In genomic region chr17:29091348-29091944, GRCm38 (mm10) we compare ENCODE assay signal across 23 mouse cellular contexts. TPM values are rescaled to one million over a fixed set of nuclear protein-coding genes. Genes with fewer than 3 reads are reported as not detected.
DNase-seq lines count a peak whose midpoint lies in the region; ATAC-seq and TF ChIP-seq lines count a peak whose summit lies in the region.
"Had no signal": no experiment of that assay in that cellular context is flagged by ENCODE, and none has a peak within 500 bp of the region (broad histone marks: within the 10 kb centered on the region; RNA-seq: fewer than 3 reads in every experiment).

No protein-coding gene starts in this region.

- no peak for ATAC-seq in stomach, embryonic 15.5 days (ENCODE audit: insufficient read depth, low FRiP score, low read depth)
- no peak for ATAC-seq in stomach, postnatal 0 days (ENCODE audit: low FRiP score, low TSS enrichment)
- ATAC-seq in liver, postnatal 0 days: no peak
- ATAC-seq: forebrain, postnatal 0 days; midbrain, embryonic 15.5 days had no signal

- no peak overlapping the region for H3K4me3 ChIP-seq in stomach, embryonic 15.5 days (replicated peaks)
- H3K4me3 ChIP-seq in stomach, postnatal 0 days (ENCODE audit: low read depth, low read length): no peak overlapping the region
- peak overlapping the region; percentile 46 for H3K4me3 ChIP-seq in ES-Bruce4 (ENCODE audit: low read depth, low read length)
- no peak overlapping the region for H3K4me3 ChIP-seq in liver, postnatal 0 days (ENCODE audit: low read depth, low read length)
- H3K4me3 ChIP-seq: embryonic facial prominence, embryonic 15.5 days; forebrain, embryonic 10.5 days; heart, embryonic 12.5 days; hindbrain, embryonic 15.5 days; liver, embryonic 15.5 days; midbrain, embryonic 15.5 days; neural tube, embryonic 15.5 days had no signal

- 30% methylated on average over 6 of the region's 6 CpGs for WGBS in stomach, embryonic 15.5 days
- WGBS in stomach, postnatal 0 days: 32% methylated on average over 6 of the region's 6 CpGs
- 52% methylated on average over 6 of the region's 6 CpGs for WGBS in liver, postnatal 0 days (ENCODE audit: insufficient replicate concordance)

- TF ChIP-seq POLR2A in ES-Bruce4 (IDR thresholded peaks at IDR 0.05; ENCODE audit: insufficient read depth, low read length): no peak

- H3K27me3 ChIP-seq in stomach, embryonic 15.5 days (replicated peaks): peaks cover 8% of the 10 kb centered on the region
- H3K27me3 ChIP-seq in stomach, postnatal 0 days (ENCODE audit: control insufficient read depth, insufficient read depth, low read length): no peaks in the 10 kb centered on the region
- peaks cover 5% of the 10 kb centered on the region; the same call in 1 of the 2 replicates for H3K27me3 ChIP-seq in ES-Bruce4 (ENCODE audit: control insufficient read depth, insufficient read depth, low read length, poor library complexity, severe bottlenecking)
- peaks cover 18% of the 10 kb centered on the region for H3K27me3 ChIP-seq in liver, postnatal 0 days (ENCODE audit: insufficient read depth, low read length)

- no peaks in the 10 kb centered on the region for H3K36me3 ChIP-seq in stomach, embryonic 15.5 days
- no peaks in the 10 kb centered on the region for H3K36me3 ChIP-seq in stomach, postnatal 0 days (ENCODE audit: control insufficient read depth, insufficient read depth, low read length)
- H3K36me3 ChIP-seq in ES-Bruce4 (ENCODE audit: control insufficient read depth, insufficient read depth, low read length, poor library complexity, severe bottlenecking): peaks cover 3% of the 10 kb centered on the region; the same call in 1 of the 2 replicates
- no peaks in the 10 kb centered on the region for H3K36me3 ChIP-seq in liver, postnatal 0 days (replicated peaks; ENCODE audit: insufficient read depth, low read length)
- H3K36me3 ChIP-seq: embryonic facial prominence, embryonic 15.5 days; forebrain, embryonic 10.5 days; heart, embryonic 12.5 days; hindbrain, embryonic 15.5 days; liver, embryonic 15.5 days; midbrain, embryonic 15.5 days; neural tube, embryonic 15.5 days had no signal

- H3K4me1 ChIP-seq in stomach, embryonic 15.5 days: peaks cover 21% of the 10 kb centered on the region
- H3K4me1 ChIP-seq in stomach, postnatal 0 days (replicated peaks; ENCODE audit: control insufficient read depth, insufficient read depth): 0 out of 2 replicates have a peak, but pooled peaks cover 2% of the 10 kb centered on the region
- H3K4me1 ChIP-seq in ES-Bruce4 (ENCODE audit: control insufficient read depth, insufficient read depth, low read length): peaks cover 3% of the 10 kb centered on the region
- peaks cover 11% of the 10 kb centered on the region for H3K4me1 ChIP-seq in liver, postnatal 0 days (ENCODE audit: insufficient read depth)

- no peak for TF ChIP-seq CTCF in stomach, postnatal 0 days (IDR thresholded peaks at IDR 0.05; ENCODE audit: low read depth)
- TF ChIP-seq CTCF in ES-Bruce4 (IDR thresholded peaks at IDR 0.05; ENCODE audit: low read depth, low read length): no peak
- no peak for TF ChIP-seq CTCF in liver, postnatal 0 days (IDR thresholded peaks at IDR 0.05; ENCODE audit: low read depth)

- 0 out of 2 replicates have a peak overlapping the region, but pooled peaks have one; percentile 9 for H3K4me2 ChIP-seq in stomach, embryonic 15.5 days
- no peak overlapping the region for H3K4me2 ChIP-seq in stomach, postnatal 0 days (replicated peaks; ENCODE audit: low read depth)
- no peak overlapping the region for H3K4me2 ChIP-seq in liver, postnatal 0 days (ENCODE audit: low read depth, low read length)
- H3K4me2 ChIP-seq: embryonic facial prominence, embryonic 15.5 days; heart, embryonic 12.5 days; hindbrain, embryonic 15.5 days; liver, embryonic 15.5 days; midbrain, embryonic 15.5 days; neural tube, embryonic 15.5 days had no signal

- H3K27ac ChIP-seq in stomach, embryonic 15.5 days: no peak overlapping the region
- H3K27ac ChIP-seq in stomach, postnatal 0 days (replicated peaks): no peak overlapping the region
- peak overlapping the region; percentile 94 for H3K27ac ChIP-seq in ES-Bruce4 (ENCODE audit: insufficient read depth, low read length)
- H3K27ac ChIP-seq in liver, postnatal 0 days (ENCODE audit: low read depth): no peak overlapping the region
- H3K27ac ChIP-seq: embryonic facial prominence, embryonic 15.5 days; forebrain, embryonic 10.5 days; hindbrain, embryonic 15.5 days; kidney, postnatal 0 days; liver, embryonic 15.5 days; midbrain, embryonic 15.5 days; neural tube, embryonic 15.5 days had no signal

- peak; percentile 1 for DNase-seq in layer of hippocampus, adult 11-12 months (ENCODE audit: low spot score)
- no peak for DNase-seq in layer of hippocampus, adult 8-10 months (ENCODE audit: low spot score in 2 of 2)
- no peak for DNase-seq in stomach, postnatal 0 days (ENCODE audit: low spot score)
- DNase-seq in Muller cell, postnatal 12 days (ENCODE audit: inconsistent ontology term): peak; percentile 39
- DNase-seq in liver, postnatal 0 days: no peak
- DNase-seq: adrenal gland, postnatal 25 days; cerebellum, adult 18-20 months; cerebellum, postnatal 36 days; forebrain, postnatal 0 days; kidney, adult 11 months; layer of hippocampus, postnatal 36 days; right cerebral cortex, postnatal 4 days had no signal

- H3K9ac ChIP-seq in stomach, embryonic 15.5 days: no peak overlapping the region
- H3K9ac ChIP-seq in stomach, postnatal 0 days (ENCODE audit: low read length): no peak overlapping the region
- peak overlapping the region; percentile 66 for H3K9ac ChIP-seq in ES-Bruce4 (ENCODE audit: low read depth, poor library complexity, severe bottlenecking)
- no peak overlapping the region for H3K9ac ChIP-seq in liver, postnatal 0 days (replicated peaks)
- H3K9ac ChIP-seq: embryonic facial prominence, embryonic 15.5 days; forebrain, postnatal 0 days; heart, embryonic 12.5 days; hindbrain, embryonic 15.5 days; liver, embryonic 15.5 days; midbrain, embryonic 15.5 days; neural tube, embryonic 15.5 days had no signal

- no peak for TF ChIP-seq EP300 in stomach, postnatal 0 days (optimal IDR thresholded peaks at IDR 0.05)
- TF ChIP-seq EP300 in ES-Bruce4 (IDR thresholded peaks at IDR 0.05; ENCODE audit: insufficient read depth, low read depth, low read length): peak; percentile 61; the same call in 1 of the 2 replicates
- TF ChIP-seq EP300 in liver, postnatal 0 days (IDR thresholded peaks at IDR 0.05; ENCODE audit: low read depth): no peak

- no peaks in the 10 kb centered on the region for H3K9me3 ChIP-seq in stomach, embryonic 15.5 days
- H3K9me3 ChIP-seq in stomach, postnatal 0 days (ENCODE audit: control insufficient read depth, low read length): no peaks in the 10 kb centered on the region
- no peaks in the 10 kb centered on the region for H3K9me3 ChIP-seq in ES-Bruce4 (replicated peaks; ENCODE audit: control insufficient read depth, insufficient read depth, low read length, poor library complexity, severe bottlenecking)
- no peaks in the 10 kb centered on the region for H3K9me3 ChIP-seq in liver, postnatal 0 days (ENCODE audit: low read length)
- H3K9me3 ChIP-seq: embryonic facial prominence, embryonic 15.5 days; forebrain, embryonic 10.5 days; heart, embryonic 12.5 days; hindbrain, embryonic 15.5 days; liver, embryonic 15.5 days; midbrain, embryonic 15.5 days; neural tube, embryonic 15.5 days had no signal

RNA-seq across cellular contexts. Expression of gene Cdkn1a, which starts 0.7 kb away (rescaled TPM):
- 10 to 100 TPM in 1 of 4 experiments, 1 to 10 TPM in 3; 7.0 to 12.5 (median 8.8) TPM for total RNA-seq in layer of hippocampus, adult 8-10 months (2022)
- 89.7 and 102 TPM in 2 replicates for polyA plus RNA-seq in stomach, embryonic 15.5 days (2015; fragmentation: Nextera tagmentation; extraction: Ambion mirVana)
- polyA plus RNA-seq in stomach, postnatal 0 days (2015; fragmentation: Nextera tagmentation; extraction: Ambion mirVana): 484 and 502 TPM in 2 replicates
- 171 and 178 TPM in 2 replicates for polyA plus RNA-seq in ES-Bruce4 (2011; ENCODE audit: insufficient read depth, insufficient read length, low read depth, missing spikeins)
- 42.4 and 58.1 TPM in 2 replicates for polyA plus RNA-seq in liver, postnatal 0 days (2015; fragmentation: Nextera tagmentation; extraction: Ambion mirVana)

RNA-seq across cellular contexts. Expression of gene Rab44, which starts 22.5 kb away (rescaled TPM):
- total RNA-seq in layer of hippocampus, adult 8-10 months (2022): under 1 TPM in 2 of 4 experiments, not detected in 2; 0.16 to 0.30 TPM
- polyA plus RNA-seq in stomach, embryonic 15.5 days (2015; fragmentation: Nextera tagmentation; extraction: Ambion mirVana): 1.5 and 2.3 TPM in 2 replicates
- polyA plus RNA-seq in stomach, postnatal 0 days (2015; fragmentation: Nextera tagmentation; extraction: Ambion mirVana): 1.4 and 2.2 TPM in 2 replicates
- polyA plus RNA-seq in ES-Bruce4 (2011; ENCODE audit: insufficient read depth, insufficient read length, low read depth, missing spikeins): not detected in 2 replicates
- 5.4 and 6.3 TPM in 2 replicates for polyA plus RNA-seq in liver, postnatal 0 days (2015; fragmentation: Nextera tagmentation; extraction: Ambion mirVana)
- total RNA-seq: forebrain, postnatal 0 days; layer of hippocampus, adult 18-20 months; layer of hippocampus, postnatal 36 days had no signal
- polyA plus RNA-seq: forebrain, postnatal 0 days; midbrain, embryonic 15.5 days had no signal

RNA-seq across cellular contexts. Expression of gene Srsf3, which starts 59.0 kb away (rescaled TPM):
- total RNA-seq in layer of hippocampus, adult 8-10 months (2022): 100 to 1,000 TPM; 117 to 141 (median 132) TPM
- polyA plus RNA-seq in stomach, embryonic 15.5 days (2015; fragmentation: Nextera tagmentation; extraction: Ambion mirVana): 518 and 524 TPM in 2 replicates
- polyA plus RNA-seq in stomach, postnatal 0 days (2015; fragmentation: Nextera tagmentation; extraction: Ambion mirVana): 279 and 305 TPM in 2 replicates
- 541 and 557 TPM in 2 replicates for polyA plus RNA-seq in ES-Bruce4 (2011; ENCODE audit: insufficient read depth, insufficient read length, low read depth, missing spikeins)
- 163 and 166 TPM in 2 replicates for polyA plus RNA-seq in liver, postnatal 0 days (2015; fragmentation: Nextera tagmentation; extraction: Ambion mirVana)

Comparison
In these comparisons a context has a peak if more than half of its experiments do, and no peak if none do; other contexts are left out.
1. DNase-seq: peak in layer of hippocampus, adult 11-12 months (single experiment) and Muller cell, postnatal 12 days (single experiment); none in layer of hippocampus, adult 8-10 months (0 of 2), stomach, postnatal 0 days (single experiment) and liver, postnatal 0 days (single experiment).